Mouse (Mus musculus) liver, adult 2 months (tissue): ENCODE measurements at regions not wholly inside any gene's neighbourhood (a gene's known extent, or its start where the extent isn't known, plus 50 kb on each side); places are given as distances from the start of the nearest gene placed in this dataset.

ENCODE experiments used
- CTCF ChIP-seq: fragments of 200-500 bp; IDR thresholded peaks from 2 replicates; pipeline ENCODE4 v1.5.1; 2011; ENCODE audit warnings: low read depth, low read length, control low read depth
- POLR2A ChIP-seq: fragments of 200-500 bp; IDR thresholded peaks from 2 replicates; pipeline ENCODE4 v1.6.1; 2011; ENCODE audit warnings: low read length, control low read depth; ENCODE audit not compliant: insufficient read depth; ENCODE audit errors: extremely low read depth

DNA sequence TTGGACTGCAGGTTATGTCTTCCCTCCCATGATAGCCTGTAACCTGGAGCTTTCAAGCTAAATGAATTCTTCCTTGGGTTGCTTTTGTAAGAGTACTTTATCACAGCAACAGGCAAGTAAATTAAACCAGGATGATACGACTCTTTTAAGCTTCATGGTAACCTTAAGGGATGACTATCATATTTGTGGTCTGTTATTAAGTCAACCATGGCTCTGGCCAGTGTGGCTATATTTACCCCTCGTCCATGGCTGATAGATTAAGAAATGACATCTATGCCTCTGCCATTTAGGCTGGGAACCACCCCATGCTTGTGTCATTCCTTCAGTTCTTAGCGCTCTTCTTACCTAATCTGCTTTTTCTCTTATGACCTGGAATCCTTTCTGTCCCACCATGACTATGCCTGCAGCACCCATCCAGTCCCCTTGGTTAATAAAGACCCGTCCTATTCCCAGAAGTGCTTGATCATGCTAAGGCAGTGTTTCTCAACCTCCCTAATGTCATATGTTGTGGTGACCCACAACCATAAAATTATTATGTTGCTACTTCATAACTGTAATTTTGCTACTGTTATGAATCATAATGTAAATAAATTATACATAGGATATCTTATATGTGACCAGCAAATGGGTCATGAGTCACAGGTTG is 214.5 kb upstream of the Nbea start:
- no peak for TF ChIP-seq CTCF
- no peak for TF ChIP-seq POLR2A
